ENCODE assay signal across 16 mouse cellular contexts in genomic region chr14:73550291-73550690, GRCm38 (mm10).
"Had no signal": no experiment of that assay in that cellular context is flagged by ENCODE, and none has a peak within 500 bp of the region (broad histone marks: within the 10 kb centered on the region; RNA-seq: fewer than 3 reads in every experiment).

No protein-coding gene starts in this region.

- H3K9ac ChIP-seq: limb, embryonic 13.5 days; liver, embryonic 15.5 days; lung, embryonic 14.5 days; neural tube, embryonic 15.5 days had no signal

- ATAC-seq: hindbrain, embryonic 16.5 days; inflammation-experienced regulatory T-cells, adult 6 months; intestine, postnatal 0 days had no signal

- H3K27ac ChIP-seq: limb, embryonic 13.5 days; liver, embryonic 15.5 days; midbrain, embryonic 10.5 days; neural tube, embryonic 15.5 days; stomach, postnatal 0 days had no signal

- H3K4me2 ChIP-seq: limb, embryonic 13.5 days; liver, embryonic 11.5 days; liver, embryonic 15.5 days; lung, embryonic 14.5 days; neural tube, embryonic 15.5 days had no signal

- DNase-seq: left cerebral cortex, postnatal 4 days; lung, embryonic 14.5 days; lung, postnatal 10 days; lung, postnatal 4 days; thymus, adult 2 months; thymus, postnatal 36 days had no signal

- H3K4me3 ChIP-seq: limb, embryonic 13.5 days; liver, embryonic 15.5 days; midbrain, embryonic 10.5 days; myocyte; neural tube, embryonic 15.5 days had no signal

- H3K27me3 ChIP-seq: limb, embryonic 13.5 days; liver, embryonic 15.5 days; neural tube, embryonic 15.5 days had no signal

- H3K9me3 ChIP-seq: limb, embryonic 13.5 days; liver, embryonic 15.5 days; midbrain, embryonic 10.5 days; neural tube, embryonic 15.5 days had no signal

- H3K36me3 ChIP-seq: limb, embryonic 13.5 days; liver, embryonic 15.5 days had no signal
